Mouse (Mus musculus) midbrain, embryonic 12.5 days (tissue): ENCODE results near the gene Gorasp2. TPM values are rescaled to one million over a fixed set of nuclear protein-coding genes. Genes with fewer than 3 reads are reported as not detected.
A peak's percentile ranks its signal among the peaks of the same experiment; 100 is the strongest.

ENCODE experiments used
- ATAC-seq: fragments of 200-750 bp; cut with Nextera tagmentation; 2 replicates; pipeline ENCODE4 v1.8.0; 2017; ENCODE audit warnings: low read depth, moderate TSS enrichment, moderate library complexity; ENCODE audit not compliant: low FRiP score
- H3K27ac ChIP-seq: fragments of 300-500 bp; sonication (generic); replicated peaks from 2 replicates; pipeline ENCODE4 v1.5.1; 2016; ENCODE audit warnings: mild to moderate bottlenecking
- H3K27me3 ChIP-seq: fragments of 300-500 bp; sonication (generic); 2 replicates; pipeline ENCODE4 v1.6.1; 2016; ENCODE audit warnings: mild to moderate bottlenecking
- H3K36me3 ChIP-seq: fragments of 300-500 bp; sonication (generic); 2 replicates; pipeline ENCODE4 v1.6.1; 2016
- H3K4me1 ChIP-seq: fragments of 300-500 bp; sonication (generic); 2 replicates; pipeline ENCODE4 v1.6.1; 2016
- H3K4me2 ChIP-seq: fragments of 300-500 bp; sonication (generic); replicated peaks from 2 replicates; pipeline ENCODE4 v1.6.1; 2016; ENCODE audit warnings: mild to moderate bottlenecking, moderate library complexity
- H3K4me3 ChIP-seq: fragments of 300-500 bp; sonication (generic); 2 replicates; pipeline ENCODE4 v1.5.1; 2016; ENCODE audit warnings: mild to moderate bottlenecking
- H3K9ac ChIP-seq: fragments of 300-500 bp; sonication (generic); replicated peaks from 2 replicates; pipeline ENCODE4 v1.6.1; 2016; ENCODE audit warnings: mild to moderate bottlenecking, moderate library complexity
- H3K9me3 ChIP-seq: fragments of 300-500 bp; sonication (generic); 2 replicates; pipeline ENCODE4 v1.6.1; 2016; ENCODE audit warnings: mild to moderate bottlenecking
- WGBS: fragments of 180-500 bp; shearing (Covaris S2); methylation state at CpG from one replicate; pipeline ENCODE4 v1.1.7; 2016; 5-methylcytosine and 5-hydroxymethylcytosine counted together
- polyA plus RNA-seq: library from polyadenylated mRNA; unstranded; fragments of >200 nt; fragmentation: Nextera tagmentation; extraction: Ambion mirVana; gene quantifications from 2 replicates; pipeline ENCODE4 v1.2.1, GENCODE M21; 2016

Gorasp2 gene
- polyA plus RNA-seq, 1 experiment from 2014 or later: 137 TPM

GRCm38 (mm10) chr2:70632412-70632811, 29.0 kb upstream of the Gorasp2 start:
- 84% methylated on average over 1 of the region's 1 CpGs for WGBS
- Histone ChIP-seq H3K9me3 (no peaks in the 10 kb centered on the region), H3K4me1 (0 out of 2 replicates have a peak, but pooled peaks cover 2% of the 10 kb centered on the region), H3K27me3 (no peaks in the 10 kb centered on the region), H3K9ac (no peak overlapping the region), H3K36me3 (no peaks in the 10 kb centered on the region), H3K4me2 (no peak overlapping the region), H3K27ac (no peak overlapping the region), H3K4me3 (no peak overlapping the region)
- ATAC-seq: no peak

GRCm38 (mm10) chr2:70634028-70634690, 27.2 kb upstream of the Gorasp2 start:
- Histone ChIP-seq H3K4me1 (0 out of 2 replicates have a peak, but pooled peaks cover 2% of the 10 kb centered on the region), H3K4me2 (no peak overlapping the region), H3K36me3 (no peaks in the 10 kb centered on the region), H3K9me3 (no peaks in the 10 kb centered on the region), H3K27ac (no peak overlapping the region), H3K4me3 (no peak overlapping the region), H3K27me3 (no peaks in the 10 kb centered on the region), H3K9ac (no peak overlapping the region)
- WGBS: 87% methylated on average over 5 of the region's 5 CpGs
- ATAC-seq: no peak

DNA sequence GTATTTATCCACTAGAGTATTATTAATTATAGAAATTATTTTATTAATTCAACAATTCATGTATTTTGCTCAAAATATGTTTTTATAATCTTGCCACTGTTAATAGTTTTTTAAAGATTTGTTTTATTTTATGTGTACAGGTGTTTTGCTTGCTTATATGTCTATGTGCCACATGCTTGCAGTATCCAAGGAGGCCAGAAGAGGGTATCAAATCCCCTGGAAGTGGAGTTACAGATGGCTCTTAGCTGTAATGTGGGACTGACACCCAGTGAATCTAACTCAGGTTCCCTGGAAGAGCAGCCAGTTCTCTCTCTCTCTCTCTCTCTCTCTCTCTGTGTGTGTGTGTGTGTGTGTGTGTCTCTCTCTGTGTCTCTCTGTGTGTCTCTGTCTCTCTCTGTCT, 20.4 kb upstream of the Gorasp2 start:
- Histone ChIP-seq H3K9me3 (no peaks in the 10 kb centered on the region), H3K36me3 (no peaks in the 10 kb centered on the region), H3K27me3 (no peaks in the 10 kb centered on the region), H3K4me1 (0 out of 2 replicates have a peak, but pooled peaks cover 5% of the 10 kb centered on the region), H3K27ac (no peak overlapping the region), H3K4me2 (no peak overlapping the region), H3K4me3 (no peak overlapping the region), H3K9ac (no peak overlapping the region)
- ATAC-seq: no peak

- ATAC-seq: no peak
These were observed 18.3 kb upstream of the Gorasp2 start for GRCm38 (mm10) chr2:70642971-70643565.

DNA sequence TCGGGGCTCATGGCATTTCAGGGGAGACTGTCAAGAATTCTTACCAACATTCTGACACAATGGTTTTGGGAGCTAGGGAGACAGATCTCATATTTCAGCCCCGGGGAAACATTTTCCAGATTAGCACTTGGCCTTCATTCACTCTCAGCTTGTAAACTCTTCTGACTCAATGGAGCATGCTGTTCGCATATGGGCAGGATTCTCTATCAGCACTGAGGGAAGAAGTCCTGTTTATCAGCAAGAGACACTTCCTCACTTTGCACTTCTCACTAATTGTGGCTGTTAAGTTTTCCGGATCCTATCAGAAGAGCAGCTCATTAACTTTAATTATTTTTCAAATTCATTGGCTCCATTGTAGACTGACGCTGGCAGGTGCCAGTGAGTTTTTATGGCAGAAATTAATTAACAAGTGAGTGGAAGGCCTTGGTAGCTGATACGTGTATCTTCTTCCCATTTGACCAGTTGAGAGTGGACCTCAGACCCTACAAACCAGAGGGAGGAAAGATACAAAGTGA, 16.1 kb upstream of the Gorasp2 start:
- H3K9me3 ChIP-seq: no peaks in the 10 kb centered on the region
- H3K9ac ChIP-seq: no peak overlapping the region
- no peaks in the 10 kb centered on the region for H3K36me3 ChIP-seq
- H3K4me2 ChIP-seq: no peak overlapping the region
- 0 out of 2 replicates have a peak, but pooled peaks cover 5% of the 10 kb centered on the region for H3K4me1 ChIP-seq
- no peak overlapping the region for H3K27ac ChIP-seq
- no peak for ATAC-seq
- no peak overlapping the region for H3K4me3 ChIP-seq
- whole genome bisulfite sequencing: 84% methylated on average over 6 of the region's 6 CpGs
- H3K27me3 ChIP-seq: no peaks in the 10 kb centered on the region

More at GRCm38 (mm10) chr2:70642971-70643565, 18.3 kb upstream of the Gorasp2 start:
- 54% methylated on average over 16 of the region's 16 CpGs for WGBS
- Histone ChIP-seq H3K4me3 (no peak overlapping the region), H3K36me3 (no peaks in the 10 kb centered on the region), H3K9ac (no peak overlapping the region), H3K27ac (no peak overlapping the region), H3K27me3 (no peaks in the 10 kb centered on the region), H3K4me2 (no peak overlapping the region), H3K4me1 (0 out of 2 replicates have a peak, but pooled peaks cover 5% of the 10 kb centered on the region), H3K9me3 (no peaks in the 10 kb centered on the region)

GRCm38 (mm10) chr2:70647681-70648080, 13.7 kb upstream of the Gorasp2 start:
- H3K9me3 ChIP-seq: no peaks in the 10 kb centered on the region
- no peak overlapping the region for H3K4me3 ChIP-seq
- no peak overlapping the region for H3K27ac ChIP-seq
- no peak overlapping the region for H3K9ac ChIP-seq
- H3K27me3 ChIP-seq: no peaks in the 10 kb centered on the region
- H3K36me3 ChIP-seq: no peaks in the 10 kb centered on the region
- H3K4me2 ChIP-seq: no peak overlapping the region
- 37% methylated on average over 4 of the region's 4 CpGs for WGBS
- no peak for ATAC-seq
- H3K4me1 ChIP-seq: 0 out of 2 replicates have a peak, but pooled peaks cover 5% of the 10 kb centered on the region

DNA sequence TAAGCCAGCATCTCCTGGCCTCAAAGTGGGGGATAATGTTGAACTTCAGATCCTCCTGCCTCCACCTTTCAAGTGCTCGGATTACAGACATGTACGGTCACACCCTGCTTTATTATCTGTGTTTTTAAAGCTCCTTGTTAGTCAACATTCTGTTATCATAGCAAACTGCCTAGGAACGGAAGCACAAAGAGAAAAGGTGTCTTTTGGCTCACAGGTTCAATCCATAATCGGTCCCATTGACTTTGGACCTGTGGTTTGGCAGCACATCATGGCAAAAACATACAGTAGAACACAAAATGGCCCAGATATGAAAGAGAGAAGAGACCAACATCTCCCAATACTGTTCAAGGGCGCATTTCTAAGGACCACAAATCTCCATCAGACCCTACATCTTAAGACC, 13.1 kb upstream of the Gorasp2 start:
- no peaks in the 10 kb centered on the region for H3K27me3 ChIP-seq
- H3K4me3 ChIP-seq: no peak overlapping the region
- 0 out of 2 replicates have a peak, but pooled peaks cover 5% of the 10 kb centered on the region for H3K4me1 ChIP-seq
- ATAC-seq: no peak
- H3K36me3 ChIP-seq: no peaks in the 10 kb centered on the region
- H3K9ac ChIP-seq: no peak overlapping the region
- H3K4me2 ChIP-seq: no peak overlapping the region
- H3K27ac ChIP-seq: no peak overlapping the region
- no peaks in the 10 kb centered on the region for H3K9me3 ChIP-seq
- 89% methylated on average over 5 of the region's 5 CpGs for WGBS

DNA sequence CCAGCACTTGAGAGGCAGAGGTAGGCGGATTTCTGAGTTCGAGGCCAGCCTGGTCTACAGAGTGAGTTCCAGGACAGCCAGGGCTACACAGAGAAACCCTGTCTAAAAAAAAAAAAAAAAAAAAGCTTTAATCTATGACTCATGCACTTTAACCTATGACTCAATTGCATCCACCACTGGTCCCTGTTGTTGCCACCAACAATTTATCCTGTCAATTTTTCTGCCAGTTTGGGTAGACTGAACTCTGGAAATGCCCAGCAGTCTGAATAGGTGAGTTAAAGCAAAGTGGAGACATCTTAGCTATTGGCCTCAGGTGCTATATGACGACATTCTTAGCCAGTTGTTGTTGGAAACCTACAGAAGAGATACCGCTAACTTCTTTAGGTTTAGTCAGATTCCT, 11.9 kb upstream of the Gorasp2 start:
- no peak for ATAC-seq
- Histone ChIP-seq H3K9ac (no peak overlapping the region), H3K27ac (no peak overlapping the region), H3K4me1 (no peaks in the 10 kb centered on the region), H3K27me3 (no peaks in the 10 kb centered on the region), H3K4me2 (no peak overlapping the region), H3K9me3 (no peaks in the 10 kb centered on the region), H3K36me3 (no peaks in the 10 kb centered on the region), H3K4me3 (no peak overlapping the region)
- 94% methylated on average over 4 of the region's 4 CpGs for WGBS

DNA sequence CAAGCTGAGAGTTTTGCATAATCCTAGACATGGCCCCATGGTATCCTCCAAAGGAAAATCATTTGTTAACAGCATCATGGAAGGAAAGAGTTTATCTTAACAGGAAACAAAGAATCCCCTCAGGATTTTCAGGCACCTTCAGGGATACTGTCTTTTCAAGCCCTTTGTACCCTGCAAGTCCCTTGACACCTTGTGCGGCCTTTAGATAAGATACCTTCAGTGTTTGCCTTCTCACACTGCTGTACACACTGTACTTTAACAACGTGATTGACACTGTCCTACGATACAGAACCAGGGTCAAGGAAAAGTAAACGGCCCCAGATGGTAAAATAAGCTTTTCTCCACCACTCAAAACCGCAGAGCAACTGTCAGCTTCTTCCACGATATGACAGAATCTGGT, 9.6 kb upstream of the Gorasp2 start:
- no peaks in the 10 kb centered on the region for H3K9me3 ChIP-seq
- H3K4me1 ChIP-seq: no peaks in the 10 kb centered on the region
- H3K27me3 ChIP-seq: no peaks in the 10 kb centered on the region
- no peak overlapping the region for H3K9ac ChIP-seq
- ATAC-seq: no peak
- no peak overlapping the region for H3K4me2 ChIP-seq
- 77% methylated on average over 6 of the region's 6 CpGs for WGBS
- no peak overlapping the region for H3K27ac ChIP-seq
- no peak overlapping the region for H3K4me3 ChIP-seq
- H3K36me3 ChIP-seq: no peaks in the 10 kb centered on the region

GRCm38 (mm10) chr2:70657083-70657482, 4.3 kb upstream of the Gorasp2 start:
- Histone ChIP-seq H3K4me2 (no peak overlapping the region), H3K36me3 (no peaks in the 10 kb centered on the region)

DNA sequence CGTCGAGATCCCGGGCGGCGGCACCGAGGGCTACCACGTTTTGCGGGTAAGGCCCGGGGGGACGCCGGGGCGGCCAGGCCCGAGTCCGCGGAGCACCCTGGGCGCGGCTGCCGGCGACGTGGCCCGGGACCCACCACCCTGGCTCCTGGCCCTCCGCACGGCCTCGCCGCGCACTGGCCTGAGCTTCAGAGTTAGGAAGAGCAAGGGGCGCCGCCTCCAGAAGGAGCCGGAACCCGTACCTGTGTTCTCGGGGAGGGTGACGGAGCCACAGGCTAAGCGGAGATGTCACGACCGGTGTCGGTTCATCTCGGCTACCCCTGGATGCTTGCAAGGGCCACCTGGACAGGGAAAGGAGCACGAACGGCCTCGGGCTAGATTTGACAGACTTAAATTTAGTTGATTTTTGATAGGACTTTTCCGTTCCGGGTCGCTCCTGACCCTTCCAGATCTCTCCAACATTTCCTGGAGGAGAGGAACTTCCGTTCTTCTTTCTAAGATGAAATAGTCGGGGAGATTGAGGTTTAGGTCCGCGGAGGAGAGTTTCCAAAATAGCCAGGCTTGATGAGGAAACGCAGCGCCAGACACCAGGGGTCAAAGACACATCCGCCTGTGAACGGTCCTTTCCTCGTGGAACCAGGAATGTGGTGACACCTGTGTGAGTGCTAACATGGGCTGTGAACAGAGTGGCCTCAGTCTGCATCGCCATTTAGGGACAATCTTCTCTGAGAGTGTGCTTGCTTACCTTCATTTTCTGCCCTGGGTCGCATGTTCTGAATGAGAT, 529 bp downstream of the Gorasp2 start, which contains the start of gene Gm26558:
TSS of gene Gm26558 (minus strand) at position 394 of the 781 bp plus-strand sequence.
- Histone ChIP-seq H3K4me2 (peak within 1 kb of the TSS; percentile 75), H3K4me3 (peak within 1 kb of the TSS; percentile 82), H3K9ac (peak within 1 kb of the TSS; percentile 94), H3K36me3 (no peaks in the 10 kb centered on the region), H3K27me3 (no peaks in the 10 kb centered on the region), H3K9me3 (no peaks in the 10 kb centered on the region), H3K27ac (peak within 1 kb of the TSS; percentile 87), H3K4me1 (peaks cover 15% of the 10 kb centered on the region)
- ATAC-seq: peak; percentile 86; the same call in 1 of the 2 replicates
- WGBS: under 1% methylated on average over 54 of the region's 54 CpGs

More at GRCm38 (mm10) chr2:70657083-70657482, 4.3 kb upstream of the Gorasp2 start:
- no peaks in the 10 kb centered on the region for H3K9me3 ChIP-seq
- H3K9ac ChIP-seq: no peak overlapping the region
- peaks cover under 1% of the 10 kb centered on the region for H3K4me1 ChIP-seq
- H3K27me3 ChIP-seq: no peaks in the 10 kb centered on the region
- 74% methylated on average over 7 of the region's 7 CpGs for WGBS
- H3K27ac ChIP-seq: no peak overlapping the region
- ATAC-seq: no peak
- H3K4me3 ChIP-seq: no peak overlapping the region

DNA sequence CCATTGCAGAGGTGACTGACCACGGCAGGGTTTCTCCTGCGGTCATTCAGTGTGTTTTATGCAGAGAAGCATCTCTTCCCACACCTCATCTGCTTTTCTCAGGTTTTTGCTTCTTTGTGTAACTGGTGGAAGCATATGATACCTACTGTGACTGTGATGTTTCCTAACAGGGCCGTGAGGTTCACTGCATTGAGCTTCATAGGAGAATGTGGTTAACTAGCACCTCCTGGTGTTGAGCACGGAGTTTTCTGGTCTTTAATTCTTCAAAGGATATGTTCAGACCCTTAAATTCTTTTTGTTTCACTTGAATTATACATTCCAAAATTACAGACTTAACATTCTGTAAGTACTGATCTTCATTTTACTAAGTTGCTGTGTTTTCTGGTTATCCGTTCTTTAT, 2.4 kb downstream of the Gorasp2 start:
- no peak overlapping the region for H3K4me2 ChIP-seq
- H3K36me3 ChIP-seq: no peaks in the 10 kb centered on the region
- peaks cover 15% of the 10 kb centered on the region for H3K4me1 ChIP-seq
- no peaks in the 10 kb centered on the region for H3K9me3 ChIP-seq
- no peak overlapping the region for H3K9ac ChIP-seq
- WGBS: 80% methylated on average over 5 of the region's 5 CpGs
- no peak overlapping the region for H3K4me3 ChIP-seq
- no peak overlapping the region for H3K27ac ChIP-seq
- ATAC-seq: no peak
- H3K27me3 ChIP-seq: no peaks in the 10 kb centered on the region
